Mouse (Mus musculus): Measurements from ENCODE around the gene Nacc1.

DNA sequence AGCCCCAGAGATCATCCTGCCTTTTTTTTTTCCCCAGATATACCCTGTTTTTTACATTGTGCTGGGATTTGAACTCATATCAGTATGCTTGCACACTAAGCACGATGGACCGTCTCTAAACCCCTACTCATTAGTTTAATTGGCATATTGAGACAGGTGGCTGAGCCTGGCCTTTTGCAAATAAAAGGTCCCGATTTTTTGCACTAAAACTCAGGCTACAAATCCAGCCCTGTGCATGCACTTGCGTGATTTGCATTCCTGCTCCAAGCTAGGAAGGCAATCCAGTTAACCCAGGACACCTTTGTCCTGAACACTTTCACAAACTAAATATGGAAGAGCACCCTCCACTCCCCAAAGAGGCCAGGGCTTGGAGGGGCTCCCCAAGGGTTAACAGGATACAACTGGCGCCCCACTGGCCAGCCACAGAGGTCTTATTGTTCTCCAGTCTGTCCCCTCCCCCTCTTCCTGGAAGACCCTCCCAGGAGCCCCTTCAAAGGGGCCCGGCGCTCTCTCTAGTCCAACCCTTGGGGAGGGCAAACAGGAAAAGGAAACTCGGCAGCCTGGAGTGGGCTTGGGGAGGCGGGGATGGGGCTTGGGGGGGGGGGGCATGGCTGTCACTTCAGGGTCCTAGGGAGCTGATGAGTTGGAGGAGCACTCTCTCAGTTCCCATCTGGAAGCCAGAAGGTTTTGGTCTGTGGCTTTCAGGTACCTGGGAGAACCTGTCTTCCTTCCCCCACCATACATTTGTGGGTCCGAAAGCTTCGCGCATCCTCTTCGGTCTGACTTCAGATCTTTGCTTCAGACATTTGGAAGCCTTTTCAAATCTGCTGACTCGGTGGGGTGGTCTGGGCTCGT lies 32.1 kb downstream of the Nacc1 start:
- TF ChIP-seq GATA1 (IDR thresholded peaks at IDR 0.05; ENCODE audit: low read length): no peak
- TF ChIP-seq TAL1 (IDR thresholded peaks at IDR 0.05; ENCODE audit: low read length): no peak
